Mouse (Mus musculus) macrophage (primary cell): ENCODE data around the gene Ap5b1. TPM values are rescaled to one million over a fixed set of nuclear protein-coding genes. Genes with fewer than 3 reads are reported as not detected.
A peak's percentile ranks its signal among the peaks of the same experiment; 100 is the strongest.

Source experiments
- H3K27ac ChIP-seq: fragments of 350-480 bp; formaldehyde crosslinking; 2 replicates; pipeline ENCODE4 v1.9.0; 2021
- H3K36me3 ChIP-seq: fragments of 350-480 bp; formaldehyde crosslinking; 2 replicates; pipeline ENCODE4 v1.9.0; 2021; ENCODE audit errors: inconsistent target
- H3K4me3 ChIP-seq: fragments of 350-480 bp; formaldehyde crosslinking; 2 replicates; pipeline ENCODE4 v1.9.0; 2021; ENCODE audit errors: inconsistent target
- H3K79me2 ChIP-seq: fragments of 350-480 bp; formaldehyde crosslinking; 2 replicates; pipeline ENCODE4 v1.9.0; 2021; ENCODE audit errors: inconsistent target
- WGBS: methylation state at CpG from one replicate; pipeline ENCODE4 v1.1.7; 2026; ENCODE audit warnings: inconsistent platforms; ENCODE audit not compliant: missing documents; 5-methylcytosine and 5-hydroxymethylcytosine counted together
- polyA plus RNA-seq: library from polyadenylated mRNA; stranded (reverse); fragments of 250-400 nt; gene quantifications from 3 replicates; pipeline ENCODE4 v1.2.4, GENCODE M21; 2018; ENCODE audit warnings: inconsistent platforms

The Ap5b1 gene
- polyA plus RNA-seq, 1 experiment from 2014 or later: 10.0 TPM

- 100% methylated on average over 1 of the region's 1 CpGs for WGBS
- Histone ChIP-seq H3K36me3 (peaks cover 2% of the 10 kb centered on the region), H3K4me3 (no peak overlapping the region), H3K27ac (no peak overlapping the region), H3K79me2 (peaks cover 10% of the 10 kb centered on the region)
These were observed 7.5 kb downstream of the Ap5b1 start for GRCm38 (mm10) chr19:5575336-5575735.

DNA sequence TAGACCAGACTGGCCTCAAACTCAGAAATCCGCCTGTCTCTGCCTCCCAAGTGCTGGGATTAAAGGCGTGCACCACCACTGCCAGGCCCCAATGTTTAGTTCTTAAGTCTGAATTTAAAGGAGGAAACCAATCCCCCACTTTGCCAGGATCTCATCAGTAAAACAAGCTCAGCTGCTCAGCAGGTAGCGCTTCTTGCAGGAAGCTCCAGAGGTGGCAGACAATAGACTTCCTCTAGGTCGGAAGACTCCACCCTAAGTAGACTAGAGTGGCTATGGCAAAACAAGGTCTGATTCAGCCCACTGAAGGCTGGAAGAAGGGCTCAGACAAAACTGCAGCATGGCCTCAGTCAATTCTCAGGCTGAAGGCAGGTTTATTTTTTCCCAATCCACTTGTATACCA lies 12.1 kb downstream of the Ap5b1 start:
- H3K27ac ChIP-seq: no peak overlapping the region
- no peaks in the 10 kb centered on the region for H3K79me2 ChIP-seq
- no peak overlapping the region for H3K4me3 ChIP-seq
- 88% methylated on average over 4 of the region's 4 CpGs for WGBS
- no peaks in the 10 kb centered on the region for H3K36me3 ChIP-seq

GRCm38 (mm10) chr19:5580776-5581175 lies 13.0 kb downstream of the Ap5b1 start:
- Histone ChIP-seq H3K4me3 (no peak overlapping the region), H3K36me3 (no peaks in the 10 kb centered on the region), H3K79me2 (no peaks in the 10 kb centered on the region), H3K27ac (no peak overlapping the region)
- WGBS: 98% methylated on average over 4 of the region's 6 CpGs

- Histone ChIP-seq H3K4me3 (no peak overlapping the region), H3K79me2 (no peaks in the 10 kb centered on the region), H3K36me3 (no peaks in the 10 kb centered on the region), H3K27ac (no peak overlapping the region)
- 86% methylated on average over 2 of the region's 2 CpGs for WGBS
These were observed 14.2 kb downstream of the Ap5b1 start for GRCm38 (mm10) chr19:5581995-5582394.

DNA sequence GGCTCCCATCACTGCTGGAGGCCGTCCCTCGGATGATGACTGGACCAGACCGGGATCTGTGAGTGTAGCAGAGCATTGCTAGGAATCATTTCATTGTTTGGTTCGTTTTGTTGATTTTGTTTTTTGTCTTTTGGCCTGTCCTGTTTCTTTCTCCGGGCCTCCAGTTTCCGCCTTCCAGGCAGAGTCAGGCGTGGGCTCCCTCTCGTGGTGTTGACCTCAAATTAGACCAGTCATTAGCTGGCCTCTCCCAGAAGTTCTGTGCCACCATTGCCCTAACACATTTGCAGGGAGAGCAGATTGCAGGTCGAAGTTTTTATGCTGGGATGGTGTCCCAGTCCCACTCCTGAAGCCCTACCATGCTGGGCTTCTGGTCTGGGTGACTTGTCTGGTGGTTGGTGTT lies 21.3 kb downstream of the Ap5b1 start:
- 83% methylated on average over 9 of the region's 9 CpGs for WGBS
- Histone ChIP-seq H3K79me2 (no peaks in the 10 kb centered on the region), H3K27ac (no peak overlapping the region), H3K4me3 (no peak overlapping the region), H3K36me3 (no peaks in the 10 kb centered on the region)

DNA sequence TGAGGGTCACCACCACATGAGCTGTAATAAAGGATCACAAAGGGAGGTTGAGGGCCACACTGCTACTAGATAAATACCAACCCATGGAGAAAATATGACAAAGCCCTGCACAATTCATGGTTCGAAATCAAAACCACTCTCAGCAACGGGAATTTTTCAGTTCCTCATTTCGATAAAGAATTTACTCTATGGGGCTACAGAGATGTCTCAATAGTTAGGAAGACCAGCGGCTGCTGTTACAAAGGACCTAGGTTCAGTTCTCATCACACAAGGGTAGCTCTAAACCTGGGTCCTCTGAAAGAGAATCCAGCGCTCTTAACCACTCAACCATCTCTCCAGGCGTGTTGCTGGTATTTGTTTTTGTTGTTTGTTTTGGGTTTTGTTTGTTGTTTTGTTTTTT lies 24.1 kb downstream of the Ap5b1 start:
- no peaks in the 10 kb centered on the region for H3K79me2 ChIP-seq
- H3K27ac ChIP-seq: no peak overlapping the region
- no peak overlapping the region for H3K4me3 ChIP-seq
- H3K36me3 ChIP-seq: no peaks in the 10 kb centered on the region
- 19% methylated on average over 6 of the region's 6 CpGs for WGBS

GRCm38 (mm10) chr19:5599224-5599623 lies 31.4 kb downstream of the Ap5b1 start:
- 65% methylated on average over 4 of the region's 4 CpGs for WGBS
- Histone ChIP-seq H3K36me3 (no peaks in the 10 kb centered on the region), H3K4me3 (no peak overlapping the region), H3K79me2 (peaks cover 15% of the 10 kb centered on the region), H3K27ac (no peak overlapping the region)

DNA sequence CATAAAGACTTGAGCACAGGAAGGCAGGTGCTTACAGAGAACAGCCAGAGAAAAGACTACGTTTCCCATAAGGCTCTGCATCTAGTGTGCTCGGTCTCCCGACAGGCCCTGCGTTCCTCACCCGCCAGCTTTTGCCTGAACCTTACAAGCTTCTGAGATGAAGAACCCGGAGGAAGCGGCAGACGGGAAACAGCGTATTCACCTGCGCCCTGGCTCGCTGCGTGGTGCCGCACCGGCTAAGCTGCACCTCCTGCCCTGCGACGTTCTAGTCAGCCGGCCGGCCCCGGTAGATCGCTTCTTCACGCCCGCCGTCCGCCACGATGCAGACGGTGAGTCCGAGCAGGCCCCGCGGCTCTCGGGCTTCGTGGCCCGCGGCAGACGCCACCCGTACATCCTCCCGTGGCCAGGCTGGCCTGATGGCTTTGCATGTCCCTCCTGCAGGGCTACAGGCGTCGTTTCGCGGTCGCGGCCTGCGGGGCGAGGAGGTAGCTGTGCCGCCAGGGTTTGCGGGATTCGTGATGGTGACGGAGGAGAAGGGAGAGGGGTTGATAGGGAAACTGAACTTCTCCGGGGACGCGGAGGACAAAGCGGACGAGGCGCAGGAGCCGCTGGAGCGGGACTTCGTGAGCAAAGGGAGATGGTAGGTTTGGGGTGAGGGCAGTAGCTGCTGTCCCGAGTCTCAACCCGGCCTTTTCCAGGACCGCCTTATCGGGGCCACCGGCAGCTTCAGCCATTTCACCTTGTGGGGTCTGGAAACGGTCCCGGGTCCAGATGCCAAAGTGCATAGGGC lies 34.1 kb downstream of the Ap5b1 start, which contains the start of gene Rnaseh2c:
Gene Rnaseh2c (plus strand): TSS at position 122 of the 790 bp plus-strand sequence.
- H3K27ac ChIP-seq: peak within 1 kb of the TSS; percentile 25; the same call in 1 of the 2 replicates
- under 1% methylated on average over 61 of the region's 64 CpGs for WGBS
- peaks cover 26% of the 10 kb centered on the region for H3K36me3 ChIP-seq
- H3K4me3 ChIP-seq: peak within 1 kb of the TSS; percentile 73
- H3K79me2 ChIP-seq: peaks cover 15% of the 10 kb centered on the region

DNA sequence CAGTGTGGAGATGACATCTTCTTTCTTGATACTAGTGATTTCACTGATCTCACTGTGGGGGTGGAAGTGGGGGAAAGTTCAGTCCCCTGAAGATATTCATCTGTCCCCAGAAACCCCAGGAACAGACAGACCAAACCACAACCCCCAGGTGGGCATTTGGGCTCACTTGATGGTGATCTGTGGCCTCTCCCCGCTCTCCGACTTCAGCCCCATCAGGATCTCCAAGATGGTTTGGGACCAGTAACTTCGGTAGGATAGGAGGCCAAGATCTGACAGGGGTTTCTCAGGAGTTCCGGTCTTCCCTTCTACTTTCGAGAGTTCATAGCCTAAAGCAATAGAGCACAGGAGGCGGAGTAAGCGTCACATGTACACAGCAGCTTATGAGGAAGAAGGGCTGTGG lies 35.8 kb downstream of the Ap5b1 start:
- peaks cover 41% of the 10 kb centered on the region for H3K36me3 ChIP-seq
- H3K79me2 ChIP-seq: peaks cover 18% of the 10 kb centered on the region
- no peak overlapping the region for H3K27ac ChIP-seq
- 67% methylated on average over 7 of the region's 7 CpGs for WGBS
- H3K4me3 ChIP-seq: no peak overlapping the region

GRCm38 (mm10) chr19:5605126-5605525 lies 37.3 kb downstream of the Ap5b1 start:
- H3K4me3 ChIP-seq: no peak overlapping the region
- peaks cover 41% of the 10 kb centered on the region for H3K36me3 ChIP-seq
- 95% methylated on average over 7 of the region's 7 CpGs for WGBS
- peaks cover 27% of the 10 kb centered on the region for H3K79me2 ChIP-seq
- H3K27ac ChIP-seq: no peak overlapping the region

DNA sequence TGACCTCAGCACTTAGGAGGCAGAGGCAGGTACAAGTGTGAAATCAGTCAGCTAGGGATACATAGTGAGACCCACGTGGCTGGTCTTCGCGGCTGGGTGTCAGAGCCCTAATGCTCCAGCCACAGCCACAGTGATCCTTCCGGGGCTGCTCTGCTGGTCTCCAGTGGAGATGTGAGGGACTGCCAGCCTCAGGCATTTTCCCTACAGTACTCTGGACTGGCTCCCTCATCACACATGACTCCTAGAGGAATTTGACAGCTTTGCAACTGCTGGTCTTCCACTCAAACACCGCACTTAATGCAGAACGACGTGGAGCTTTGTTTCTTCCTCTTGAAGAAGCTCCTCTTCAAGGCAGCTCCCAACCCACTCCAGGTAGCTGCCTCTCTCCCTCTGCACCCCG lies 38.4 kb downstream of the Ap5b1 start:
- no peak overlapping the region for H3K27ac ChIP-seq
- H3K4me3 ChIP-seq: no peak overlapping the region
- peaks cover 27% of the 10 kb centered on the region for H3K79me2 ChIP-seq
- WGBS: 89% methylated on average over 8 of the region's 8 CpGs
- peaks cover 41% of the 10 kb centered on the region for H3K36me3 ChIP-seq

- Histone ChIP-seq H3K27ac (no peak overlapping the region), H3K36me3 (peaks cover 41% of the 10 kb centered on the region), H3K4me3 (no peak overlapping the region), H3K79me2 (peaks cover 19% of the 10 kb centered on the region; the same call in 1 of the 2 replicates)
- WGBS: 94% methylated on average over 24 of the region's 26 CpGs
These were observed 40.0 kb downstream of the Ap5b1 start for GRCm38 (mm10) chr19:5607705-5608410.

GRCm38 (mm10) chr19:5608707-5609106 lies 40.9 kb downstream of the Ap5b1 start:
- H3K79me2 ChIP-seq: peaks cover 12% of the 10 kb centered on the region; the same call in 1 of the 2 replicates
- 96% methylated on average over 13 of the region's 13 CpGs for WGBS
- 0 out of 2 replicates have a peak overlapping the region, but pooled peaks have one; percentile 62 for H3K4me3 ChIP-seq
- H3K27ac ChIP-seq: no peak overlapping the region
- peaks cover 41% of the 10 kb centered on the region for H3K36me3 ChIP-seq

DNA sequence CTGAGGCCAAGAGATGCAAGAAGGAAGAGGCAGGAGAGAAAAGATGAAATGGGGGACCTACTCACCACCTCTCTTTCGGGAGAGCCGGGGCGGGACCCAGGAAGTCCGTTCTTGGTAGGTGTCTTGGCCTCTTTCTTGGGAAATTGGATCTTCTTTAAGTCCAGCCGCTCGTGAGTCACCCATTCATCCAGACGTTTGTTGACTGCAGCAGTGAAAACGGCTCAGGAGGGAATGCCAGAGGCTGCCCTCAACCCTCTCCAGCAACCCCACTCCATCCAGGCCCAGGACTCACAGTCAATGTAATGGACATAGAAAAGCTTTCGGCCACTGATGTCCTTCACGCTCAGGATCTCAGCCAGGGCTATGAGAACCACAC lies 41.3 kb downstream of the Ap5b1 start:
- peak overlapping the region; percentile 62 for H3K4me3 ChIP-seq
- peak overlapping the region; percentile 90 for H3K27ac ChIP-seq
- H3K79me2 ChIP-seq: peaks cover 12% of the 10 kb centered on the region; the same call in 1 of the 2 replicates
- 53% methylated on average over 10 of the region's 10 CpGs for WGBS
- H3K36me3 ChIP-seq: peaks cover 41% of the 10 kb centered on the region
